Mouse (Mus musculus) small intestine, adult 2 months (tissue): ENCODE data around the gene Rasal2.

Source experiments
- CTCF ChIP-seq: fragments of 200-500 bp; IDR thresholded peaks from 2 replicates; pipeline ENCODE4 v1.5.1; 2012; ENCODE audit warnings: low read depth, mild to moderate bottlenecking, control low read depth, inconsistent platforms, low read length, moderate library complexity, mixed read lengths; ENCODE audit not compliant: insufficient replicate concordance, insufficient read length; ENCODE audit errors: extremely low read depth
- POLR2A ChIP-seq: fragments of 200-500 bp; IDR thresholded peaks from 2 replicates; pipeline ENCODE4 v1.6.1; 2012; ENCODE audit warnings: low read depth, mild to moderate bottlenecking, control low read depth, inconsistent platforms, low read length, moderate library complexity

- no peak for TF ChIP-seq POLR2A
- no peak for TF ChIP-seq CTCF
Measured at GRCm38 (mm10) chr1:157410937-157411336, 1.5 kb downstream of the Rasal2 start.
